Mouse (Mus musculus) olfactory bulb, adult 2 months (tissue): ENCODE data around the gene Mmp9. TPM values are rescaled to one million over a fixed set of nuclear protein-coding genes. Genes with fewer than 3 reads are reported as not detected.

Experiments
- H3K27ac ChIP-seq: fragments of 200-500 bp; 2 replicates; pipeline ENCODE4 v1.5.1; 2012; ENCODE audit warnings: low read depth, low read length; ENCODE audit not compliant: insufficient read depth
- H3K4me1 ChIP-seq: fragments of 200-500 bp; 2 replicates; pipeline ENCODE4 v1.6.1; 2012; ENCODE audit warnings: low read length; ENCODE audit not compliant: control insufficient read depth, insufficient read depth
- H3K4me3 ChIP-seq: fragments of 200-500 bp; 2 replicates; pipeline ENCODE4 v1.5.1; 2012; ENCODE audit warnings: mild to moderate bottlenecking, low read depth, low read length, moderate library complexity; ENCODE audit not compliant: insufficient read depth
- CTCF ChIP-seq: fragments of 200-500 bp; IDR thresholded peaks from 2 replicates; pipeline ENCODE4 v1.5.1; 2012; ENCODE audit warnings: low read depth, mild to moderate bottlenecking, low read length, moderate library complexity; ENCODE audit not compliant: insufficient read depth
- POLR2A ChIP-seq: fragments of 200-500 bp; IDR thresholded peaks from 2 replicates; pipeline ENCODE4 v1.6.1; 2012; ENCODE audit warnings: mild to moderate bottlenecking, low read depth, low read length, moderate library complexity; ENCODE audit not compliant: insufficient read depth
- WGBS: fragments of 180-500 bp; shearing (Covaris S2); methylation state at CpG from one replicate; pipeline ENCODE4 v1.1.7; 2018; 5-methylcytosine and 5-hydroxymethylcytosine counted together
- polyA plus RNA-seq: library from polyadenylated mRNA; stranded (reverse); fragments of >200 nt; gene quantifications from 2 replicates; pipeline ENCODE4 v1.2.4, GENCODE M21; 2012; ENCODE audit warnings: low replicate concordance; ENCODE audit not compliant: missing spikeins, insufficient read depth, insufficient read length

Mmp9 gene
- polyA plus RNA-seq, 1 experiment, result not detected

- 27% methylated on average over 11 of the region's 11 CpGs for WGBS
- peak; percentile 55 for TF ChIP-seq CTCF
- no peak for TF ChIP-seq POLR2A
- H3K27ac ChIP-seq, result no peak overlapping the region
- no peak overlapping the region for H3K4me3 ChIP-seq
- H3K4me1 ChIP-seq, result peaks cover 9% of the 10 kb centered on the region
Measured at GRCm38 (mm10) chr2:164924100-164924857, 16.3 kb upstream of the Mmp9 start.

GRCm38 (mm10) chr2:164930706-164931581 lies 9.6 kb upstream of the Mmp9 start:
- Histone ChIP-seq H3K4me1 (no peaks in the 10 kb centered on the region), H3K4me3 (no peak overlapping the region), H3K27ac (no peak overlapping the region)
- 72% methylated on average over 11 of the region's 11 CpGs for WGBS
- TF ChIP-seq CTCF (no peak), POLR2A (no peak)

DNA sequence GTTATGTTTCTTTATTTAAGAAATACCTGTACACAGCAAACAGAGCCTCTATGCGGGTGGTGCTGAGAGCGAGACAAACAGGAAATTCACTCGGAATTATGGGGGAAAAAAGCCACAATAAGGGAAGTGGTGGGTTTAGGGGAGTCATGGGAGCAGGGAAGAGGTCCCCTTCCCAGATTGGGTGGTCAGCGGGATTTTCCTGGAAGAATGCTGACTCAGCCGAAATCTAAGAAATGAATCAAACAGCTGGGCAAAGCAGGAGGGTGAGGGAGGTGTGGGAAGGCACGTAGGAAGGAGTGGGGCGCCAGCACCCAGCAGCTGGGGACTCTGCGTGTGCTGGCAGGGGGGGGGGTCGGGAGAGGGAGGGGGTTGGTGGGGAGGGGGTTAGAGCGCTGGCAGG lies 7.0 kb upstream of the Mmp9 start:
- 47% methylated on average over 9 of the region's 10 CpGs for WGBS
- Histone ChIP-seq H3K4me1 (peaks cover 4% of the 10 kb centered on the region), H3K27ac (no peak overlapping the region), H3K4me3 (no peak overlapping the region)
- no peak for TF ChIP-seq POLR2A
- TF ChIP-seq CTCF, result no peak

DNA sequence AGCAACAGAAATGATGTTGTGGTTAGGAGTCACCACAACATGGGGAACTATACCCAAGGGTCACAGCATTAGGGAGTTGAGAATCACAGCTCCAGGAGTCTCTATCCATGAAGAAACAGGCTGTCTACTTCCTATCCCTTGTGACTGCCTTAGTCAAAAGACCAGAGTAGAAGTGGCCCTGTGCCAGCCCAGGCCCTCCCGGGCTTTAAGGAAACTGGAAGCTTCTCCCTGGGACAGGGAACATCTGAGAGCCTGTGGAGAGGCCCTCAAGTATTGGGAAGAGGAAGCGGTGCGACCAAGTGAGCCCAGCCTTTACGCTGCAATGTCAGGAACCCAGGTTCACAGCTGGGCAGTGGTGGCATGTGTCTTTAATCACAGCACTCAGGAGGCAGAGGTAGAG lies 4.6 kb upstream of the Mmp9 start:
- TF ChIP-seq CTCF, result no peak
- no peak for TF ChIP-seq POLR2A
- Histone ChIP-seq H3K27ac (no peak overlapping the region), H3K4me1 (peaks cover 18% of the 10 kb centered on the region), H3K4me3 (no peak overlapping the region)
- WGBS, result 80% methylated on average over 4 of the region's 4 CpGs

GRCm38 (mm10) chr2:164938146-164939091 lies 2.2 kb upstream of the Mmp9 start:
- 6% methylated on average over 39 of the region's 39 CpGs for WGBS
- no peak for TF ChIP-seq CTCF
- TF ChIP-seq POLR2A, result peak; percentile 39
- Histone ChIP-seq H3K27ac (peak overlapping the region; percentile 76), H3K4me1 (peaks cover 18% of the 10 kb centered on the region), H3K4me3 (peak overlapping the region; percentile 44)

DNA sequence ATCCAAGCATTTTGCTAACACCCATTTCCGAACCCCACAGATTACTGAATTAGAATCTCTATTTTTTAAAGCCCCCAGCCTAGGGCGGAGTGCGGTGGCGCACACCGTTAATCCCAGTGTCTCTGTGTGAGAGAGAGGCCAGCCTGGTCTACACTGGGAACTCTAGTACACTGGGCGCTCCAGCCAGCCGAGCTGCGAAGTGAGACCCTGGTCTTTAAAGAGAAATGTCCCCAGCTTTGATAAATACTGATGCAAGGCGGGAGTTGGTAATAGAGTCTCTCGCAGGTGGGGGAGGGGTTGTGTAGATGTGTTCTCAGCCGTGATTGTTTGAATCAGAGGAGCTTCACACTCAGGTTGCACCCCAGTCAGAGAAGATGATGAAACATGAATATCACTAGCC lies 1.5 kb upstream of the Mmp9 start:
- Histone ChIP-seq H3K27ac (peak overlapping the region; percentile 76), H3K4me1 (peaks cover 18% of the 10 kb centered on the region), H3K4me3 (peak overlapping the region; percentile 44)
- WGBS, result 2% methylated on average over 11 of the region's 11 CpGs
- TF ChIP-seq CTCF (no peak), POLR2A (no peak)

GRCm38 (mm10) chr2:164942692-164943290 lies 2.2 kb downstream of the Mmp9 start:
- H3K4me3 ChIP-seq, result no peak overlapping the region
- H3K4me1 ChIP-seq, result peaks cover 18% of the 10 kb centered on the region
- H3K27ac ChIP-seq, result no peak overlapping the region
- TF ChIP-seq POLR2A (no peak), CTCF (no peak)
- WGBS, result 55% methylated on average over 5 of the region's 5 CpGs

DNA sequence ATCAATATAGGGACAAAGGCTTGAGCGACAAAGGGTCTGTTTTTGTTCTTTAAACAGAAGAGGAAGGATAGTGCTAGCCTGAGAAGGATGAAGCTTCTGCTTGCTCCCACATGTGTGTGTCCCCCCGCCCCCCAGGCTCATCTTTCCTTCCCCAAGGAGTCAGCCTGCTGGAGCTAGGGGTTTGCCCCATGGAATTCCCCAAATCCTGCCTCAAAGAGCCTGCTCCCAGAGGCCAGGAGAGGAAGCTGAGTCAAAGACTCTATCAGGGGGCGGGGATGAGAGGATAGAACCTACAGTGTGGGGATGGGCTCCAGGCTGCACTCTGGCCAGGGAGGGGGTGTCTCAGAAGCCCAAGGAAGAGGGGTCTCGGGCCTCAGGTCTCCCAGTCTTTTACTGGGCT lies 6.9 kb downstream of the Mmp9 start:
- 61% methylated on average over 4 of the region's 4 CpGs for WGBS
- Histone ChIP-seq H3K4me3 (no peak overlapping the region), H3K4me1 (peaks cover 7% of the 10 kb centered on the region; the same call in 1 of the 2 replicates), H3K27ac (no peak overlapping the region)
- no peak for TF ChIP-seq POLR2A
- TF ChIP-seq CTCF, result no peak
